Comparison of ENCODE assay signal across 25 mouse cellular contexts in the genomic region with DNA sequence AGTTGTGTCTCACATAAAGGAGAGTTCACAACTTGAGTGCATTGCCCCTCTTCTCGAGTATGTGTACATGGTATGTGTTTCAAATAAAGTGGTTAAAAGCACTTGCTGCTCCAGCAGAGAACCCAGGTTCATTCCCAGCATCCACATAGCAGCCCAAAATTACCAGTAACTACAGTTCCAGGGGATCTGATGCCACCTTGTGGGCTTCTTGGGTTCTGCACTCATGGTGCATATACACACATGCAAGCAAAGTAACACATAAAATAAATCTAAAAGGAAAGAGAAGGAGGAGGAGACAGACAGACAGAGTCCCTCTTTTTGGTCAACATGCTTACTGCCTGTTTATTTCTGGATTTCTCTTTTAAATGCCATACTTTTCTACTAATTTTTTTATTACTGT. TPM values are rescaled to one million over a fixed set of nuclear protein-coding genes. Genes with fewer than 3 reads are reported as not detected.
DNase-seq lines count a peak whose midpoint lies in the region; ATAC-seq and TF ChIP-seq lines count a peak whose summit lies in the region.
"Had no signal": no experiment of that assay in that cellular context is flagged by ENCODE, and none has a peak within 500 bp of the region (broad histone marks: within the 10 kb centered on the region; RNA-seq: fewer than 3 reads in every experiment).

No protein-coding gene starts in this region.

- peaks cover 1% of the 10 kb centered on the region; the same call in 1 of the 2 replicates for H3K4me1 ChIP-seq in heart, adult 2 months (ENCODE audit: control insufficient read depth, insufficient read depth, low read length)
- no peaks in the 10 kb centered on the region for H3K4me1 ChIP-seq in heart, embryonic 11.5 days (ENCODE audit: control insufficient read depth, insufficient read depth, low read length)
- H3K4me1 ChIP-seq in liver, postnatal 0 days (ENCODE audit: insufficient read depth), result no peaks in the 10 kb centered on the region
- H3K4me1 ChIP-seq in E14TG2a.4 (replicated peaks; ENCODE audit: low read depth, low read length), result no peaks in the 10 kb centered on the region
- H3K4me1 ChIP-seq: liver, embryonic 12.5 days had no signal

- TF ChIP-seq CTCF in heart, adult 2 months (IDR thresholded peaks at IDR 0.05), result peak; percentile 67
- peak; percentile 35; the same call in 1 of the 2 replicates for TF ChIP-seq CTCF in liver, postnatal 0 days (IDR thresholded peaks at IDR 0.05; ENCODE audit: low read depth)
- TF ChIP-seq CTCF in E14TG2a.4 (conservative IDR thresholded peaks at IDR 0.05; ENCODE audit: low read length), result peak; percentile 66

- H3K9ac ChIP-seq in heart, adult 2 months (ENCODE audit: low read depth, low read length), result no peak overlapping the region
- no peak overlapping the region for H3K9ac ChIP-seq in heart, embryonic 11.5 days (ENCODE audit: low read depth, low read length)
- H3K9ac ChIP-seq in liver, postnatal 0 days (replicated peaks), result no peak overlapping the region
- H3K9ac ChIP-seq: heart, embryonic 13.5 days; liver, embryonic 12.5 days; neural tube, embryonic 12.5 days had no signal

- DNase-seq in heart, adult 2 months, result no peak
- DNase-seq in liver, postnatal 0 days, result no peak
- no peak for DNase-seq in liver
- peak; percentile 34 for DNase-seq in adipocyte (ENCODE audit: low spot score)
- no peak for DNase-seq in testis, postnatal 10 days (ENCODE audit: low spot score)
- no peak for DNase-seq in natural killer cell, adult 2 months (ENCODE audit: low spot score in 2 of 2)
- DNase-seq: B cell, adult 2 months; cerebellum, adult 2 months; kidney, adult 18-20 months; kidney, postnatal 14 days; right cerebral cortex, adult 18-20 months; thymus, postnatal 25 days had no signal

- H3K27ac ChIP-seq in heart, adult 2 months, result no peak overlapping the region
- H3K27ac ChIP-seq in heart, embryonic 11.5 days (ENCODE audit: low read depth, low read length), result no peak overlapping the region
- H3K27ac ChIP-seq in liver, postnatal 0 days (ENCODE audit: low read depth), result no peak overlapping the region
- H3K27ac ChIP-seq: heart, embryonic 13.5 days; limb, embryonic 10.5 days; liver, embryonic 12.5 days; neural tube, embryonic 12.5 days had no signal

- no peak overlapping the region for H3K4me2 ChIP-seq in heart, embryonic 11.5 days
- H3K4me2 ChIP-seq in liver, postnatal 0 days (ENCODE audit: low read depth, low read length), result no peak overlapping the region
- H3K4me2 ChIP-seq: heart, embryonic 13.5 days; liver, embryonic 12.5 days; neural tube, embryonic 12.5 days had no signal

- intact Hi-C loops in heart, adult 2 months (cut with DNase I), result no loop called here

- no peak for ATAC-seq in heart, embryonic 11.5 days (replicated peaks; ENCODE audit: insufficient number of reproducible peaks, low FRiP score, low TSS enrichment)
- ATAC-seq in liver, postnatal 0 days, result no peak
- ATAC-seq: forebrain, embryonic 14.5 days; hindbrain, embryonic 16.5 days; liver, embryonic 12.5 days had no signal

- no peaks in the 10 kb centered on the region for H3K36me3 ChIP-seq in heart, adult 2 months (ENCODE audit: control insufficient read depth, insufficient read depth, low read length)
- H3K36me3 ChIP-seq in heart, embryonic 11.5 days (ENCODE audit: control insufficient read depth, insufficient read depth, low read length), result peaks cover 2% of the 10 kb centered on the region; the same call in 1 of the 2 replicates
- no peaks in the 10 kb centered on the region for H3K36me3 ChIP-seq in liver, postnatal 0 days (replicated peaks; ENCODE audit: insufficient read depth, low read length)
- H3K36me3 ChIP-seq in E14TG2a.4 (ENCODE audit: insufficient read depth, low read length), result no peaks in the 10 kb centered on the region
- H3K36me3 ChIP-seq: liver, embryonic 12.5 days; neural tube, embryonic 12.5 days had no signal

- no peak for TF ChIP-seq EP300 in heart, adult 2 months (IDR thresholded peaks at IDR 0.05; ENCODE audit: insufficient read depth, low read depth, low read length)
- no peak for TF ChIP-seq EP300 in liver, postnatal 0 days (IDR thresholded peaks at IDR 0.05; ENCODE audit: low read depth)

- no peak overlapping the region for H3K4me3 ChIP-seq in heart, adult 2 months
- no peak overlapping the region for H3K4me3 ChIP-seq in heart, embryonic 11.5 days (ENCODE audit: low read depth, low read length)
- no peak overlapping the region for H3K4me3 ChIP-seq in liver, postnatal 0 days (ENCODE audit: low read depth, low read length)
- no peak overlapping the region for H3K4me3 ChIP-seq in E14TG2a.4 (replicated peaks; ENCODE audit: low read length)
- H3K4me3 ChIP-seq: erythroblast, embryonic 14.5 days; heart, embryonic 13.5 days; limb, embryonic 10.5 days; liver, embryonic 12.5 days; neural tube, embryonic 12.5 days had no signal

- TF ChIP-seq POLR2A in heart, adult 2 months (IDR thresholded peaks at IDR 0.05; ENCODE audit: insufficient read depth, low read depth, low read length), result no peak

- WGBS in heart, adult 2 months, result 93% methylated on average over 1 of the region's 1 CpGs
- WGBS in heart, embryonic 11.5 days (ENCODE audit: insufficient replicate concordance), result 82% methylated on average over 1 of the region's 1 CpGs
- 75% methylated on average over 1 of the region's 1 CpGs for WGBS in liver, postnatal 0 days (ENCODE audit: insufficient replicate concordance)

- no peaks in the 10 kb centered on the region for H3K27me3 ChIP-seq in heart, adult 2 months (ENCODE audit: control insufficient read depth, insufficient read depth, low read length)
- H3K27me3 ChIP-seq in heart, embryonic 11.5 days (ENCODE audit: control insufficient read depth, insufficient read depth, low read length), result no peaks in the 10 kb centered on the region; the same call in 1 of the 2 replicates
- no peaks in the 10 kb centered on the region for H3K27me3 ChIP-seq in liver, postnatal 0 days (ENCODE audit: insufficient read depth, low read length)
- peaks cover 7% of the 10 kb centered on the region for H3K27me3 ChIP-seq in E14TG2a.4 (ENCODE audit: insufficient read depth, low read length)
- H3K27me3 ChIP-seq: liver, embryonic 12.5 days; neural tube, embryonic 12.5 days had no signal

- H3K79me2 ChIP-seq in heart, adult 2 months (replicated peaks; ENCODE audit: control insufficient read depth, insufficient read depth, low read length), result no peaks in the 10 kb centered on the region

- no peaks in the 10 kb centered on the region for H3K9me3 ChIP-seq in heart, embryonic 11.5 days (replicated peaks; ENCODE audit: control insufficient read depth, low read length)
- H3K9me3 ChIP-seq in liver, postnatal 0 days (ENCODE audit: low read length), result no peaks in the 10 kb centered on the region
- no peaks in the 10 kb centered on the region for H3K9me3 ChIP-seq in E14TG2a.4 (ENCODE audit: low read length)
- H3K9me3 ChIP-seq: limb, embryonic 10.5 days; neural tube, embryonic 12.5 days had no signal

RNA-seq across cellular contexts. Expression of gene Fbln2, which starts 37.5 kb away (rescaled TPM):
- total RNA-seq in heart, adult 2 months (2021), result 10 to 100 TPM; 55.8 to 56.9 TPM
- polyA plus RNA-seq in heart, adult 2 months (2012; rRNA removed), result 117 and 153 TPM in 2 replicates
- 105 and 137 TPM in 2 replicates for polyA plus RNA-seq in heart, embryonic 11.5 days (2014; fragmentation: Nextera tagmentation; extraction: Ambion mirVana)
- 3.8 and 4.0 TPM in 2 replicates for polyA plus RNA-seq in liver, postnatal 0 days (2015; fragmentation: Nextera tagmentation; extraction: Ambion mirVana)
- total RNA-seq: common myeloid progenitor, adult 5-6 weeks; granulocyte monocyte progenitor cell, adult 5-6 weeks; megakaryocyte, adult 5-6 weeks; monocyte, adult 5-6 weeks had no signal

Comparison
In these comparisons a context has a peak if more than half of its experiments do, and no peak if none do; other contexts are left out.
1. RNA of gene Fbln2, which starts 37.5 kb away (polyA plus RNA-seq): 117 to 153 TPM in heart, adult 2 months and 105 to 137 TPM in heart, embryonic 11.5 days; 3.8 to 4.0 TPM in liver, postnatal 0 days; every median in the first group is over 10 times any median in the second.
2. Peak in every context shown above with its lines, with median percentiles within 50 percentile points of each other: CTCF ChIP-seq.